Mouse (Mus musculus) CD4-positive, CD25-positive, alpha-beta regulatory T cell (primary cell): ENCODE data around the gene Cyb561d2. TPM values are rescaled to one million over a fixed set of nuclear protein-coding genes. Genes with fewer than 3 reads are reported as not detected.

Source experiments
- polyA plus RNA-seq: library from polyadenylated mRNA; unstranded; fragments of 100-300 nt; shearing (Covaris generic); gene quantifications from one replicate; pipeline ENCODE4 v1.2.1, GENCODE M21; 2017

Cyb561d2 gene
- polyA plus RNA-seq: 63.1 TPM

GRCm38 (mm10) chr9:107541474-107542351 lies at the start of gene Cyb561d2, which contains the start of gene Nprl2:
Gene Cyb561d2 (minus strand): TSS chr9:107542193.
Gene Nprl2 (plus strand): TSS chr9:107542226.

DNA sequence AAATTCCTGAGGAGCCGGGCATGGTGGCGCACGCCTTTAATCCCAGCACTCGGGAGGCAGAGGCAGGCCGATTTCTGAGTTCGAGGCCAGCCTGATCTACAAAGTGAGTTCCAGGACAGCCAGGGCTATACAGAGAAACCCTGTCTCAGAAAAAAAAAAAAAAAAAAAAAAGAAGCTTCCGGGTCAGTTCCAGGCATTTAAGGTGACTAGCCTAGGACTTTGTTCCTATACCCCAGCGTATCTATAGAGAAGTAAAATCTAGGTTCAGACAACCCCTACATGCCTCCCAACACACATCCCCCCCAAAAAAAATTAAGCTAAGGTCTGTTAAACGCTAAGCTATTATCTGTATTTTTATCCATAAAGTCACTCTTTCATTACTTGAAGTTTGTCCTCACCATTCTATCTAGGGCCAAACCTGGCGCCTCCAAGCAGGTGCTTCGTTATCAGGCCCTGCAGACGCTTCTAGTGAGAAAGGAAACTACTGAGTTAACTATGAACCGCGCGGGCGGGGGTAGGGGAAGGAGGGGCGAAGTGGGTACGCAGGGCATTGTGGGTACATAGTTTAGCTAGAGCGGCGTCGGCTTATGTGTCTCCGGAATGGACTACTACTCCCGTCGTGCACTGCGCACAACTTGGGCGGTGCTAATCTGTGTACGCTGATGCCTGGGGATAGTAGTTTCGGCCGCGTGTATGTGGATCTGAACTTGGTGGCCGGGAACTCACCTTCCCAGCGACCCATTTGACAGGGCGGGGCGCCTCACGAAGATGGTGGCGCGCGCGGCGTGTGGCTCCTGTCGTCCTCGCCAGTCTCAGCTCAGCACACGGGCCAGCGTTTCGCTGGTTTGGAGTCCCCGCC lies 45.2 kb upstream of the Cyb561d2 start, which contains the start of gene Ifrd2:
Gene Ifrd2 (plus strand): TSS at position 669 of the 859 bp plus-strand sequence.

DNA sequence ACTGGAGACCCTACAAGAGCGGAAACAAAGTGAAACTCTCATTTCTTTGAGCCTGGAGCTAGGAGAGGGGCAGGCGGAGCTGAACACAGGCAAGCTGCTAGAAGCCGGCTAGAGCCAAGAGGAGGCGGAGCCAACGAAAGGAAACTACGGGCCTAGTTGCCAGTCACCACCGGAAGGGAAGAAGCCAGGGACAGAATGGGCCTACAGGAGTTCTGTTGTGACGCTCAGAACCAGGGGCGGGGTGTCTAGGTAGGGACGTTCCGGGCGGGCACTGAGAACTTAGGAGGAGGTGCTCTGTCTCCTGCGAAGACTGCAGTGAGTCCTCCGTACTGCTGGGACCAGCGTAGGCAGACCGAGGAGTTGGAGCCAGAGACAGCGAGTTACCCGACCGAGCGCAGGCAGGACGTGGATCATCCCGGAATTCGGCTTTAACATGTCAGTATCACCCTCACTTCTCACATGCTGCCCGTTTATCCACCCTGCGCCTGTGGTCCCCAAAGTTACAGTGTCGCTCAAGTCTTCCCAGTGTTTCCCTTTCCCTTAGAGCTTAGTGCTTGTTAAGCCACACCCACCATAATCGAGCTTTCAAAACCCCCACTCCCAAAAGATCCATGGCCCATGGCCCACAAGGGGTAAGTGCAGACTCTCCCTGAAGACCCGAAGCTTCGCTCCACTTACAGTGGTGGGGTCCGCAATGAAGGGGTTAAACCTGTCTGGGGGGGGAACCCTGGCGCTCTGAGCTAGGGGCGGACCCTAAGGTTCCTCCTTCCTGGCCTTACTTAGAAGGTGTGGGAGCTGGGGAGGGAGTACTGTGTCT lies 38.7 kb upstream of the Cyb561d2 start, which contains the start of gene Hyal3:
Gene Hyal3 (plus strand): TSS at position 318 of the 817 bp plus-strand sequence.

GRCm38 (mm10) chr9:107578587-107578986 lies 36.6 kb upstream of the Cyb561d2 start, which contains the start of gene Naa80:
Gene Naa80 (plus strand): TSS chr9:107578887.

DNA sequence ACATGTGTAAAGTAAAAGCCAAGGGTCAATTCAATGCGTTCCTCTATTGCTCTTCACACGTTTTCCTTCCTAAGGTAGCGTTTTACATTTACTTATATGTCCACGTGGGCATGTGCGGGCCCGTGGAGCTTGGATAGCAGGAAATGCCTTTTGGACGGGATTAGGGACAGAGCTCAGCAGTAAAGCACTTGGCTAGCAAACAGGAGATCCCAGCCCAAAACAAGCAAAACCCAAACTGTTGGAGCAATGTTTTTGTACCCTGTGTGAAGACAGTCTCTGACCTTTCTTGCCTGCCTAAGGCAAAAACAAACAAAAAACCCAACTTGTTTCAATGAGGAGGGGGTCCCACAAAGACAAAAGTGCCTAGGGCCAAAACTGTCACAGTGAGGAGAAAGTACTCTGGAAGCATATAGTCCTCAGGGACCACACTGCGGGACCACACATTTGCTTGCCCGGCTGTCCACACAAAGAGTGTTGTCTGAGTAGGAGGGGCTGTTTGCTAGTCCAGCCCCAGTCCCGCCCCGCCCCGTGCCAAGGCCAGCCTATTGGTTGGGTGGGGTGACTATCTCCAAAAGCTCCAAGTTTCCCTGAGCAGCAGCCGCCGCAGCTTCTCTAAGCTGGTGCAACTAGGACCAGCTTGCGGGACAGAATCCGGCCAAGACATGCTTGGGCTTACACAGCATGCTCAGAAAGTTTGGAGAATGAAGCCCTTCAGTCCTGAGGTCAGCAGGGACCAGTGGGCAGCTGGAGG lies 34.5 kb upstream of the Cyb561d2 start, which contains the start of gene Hyal1:
Gene Hyal1 (plus strand): TSS at position 571 of the 751 bp plus-strand sequence.

DNA sequence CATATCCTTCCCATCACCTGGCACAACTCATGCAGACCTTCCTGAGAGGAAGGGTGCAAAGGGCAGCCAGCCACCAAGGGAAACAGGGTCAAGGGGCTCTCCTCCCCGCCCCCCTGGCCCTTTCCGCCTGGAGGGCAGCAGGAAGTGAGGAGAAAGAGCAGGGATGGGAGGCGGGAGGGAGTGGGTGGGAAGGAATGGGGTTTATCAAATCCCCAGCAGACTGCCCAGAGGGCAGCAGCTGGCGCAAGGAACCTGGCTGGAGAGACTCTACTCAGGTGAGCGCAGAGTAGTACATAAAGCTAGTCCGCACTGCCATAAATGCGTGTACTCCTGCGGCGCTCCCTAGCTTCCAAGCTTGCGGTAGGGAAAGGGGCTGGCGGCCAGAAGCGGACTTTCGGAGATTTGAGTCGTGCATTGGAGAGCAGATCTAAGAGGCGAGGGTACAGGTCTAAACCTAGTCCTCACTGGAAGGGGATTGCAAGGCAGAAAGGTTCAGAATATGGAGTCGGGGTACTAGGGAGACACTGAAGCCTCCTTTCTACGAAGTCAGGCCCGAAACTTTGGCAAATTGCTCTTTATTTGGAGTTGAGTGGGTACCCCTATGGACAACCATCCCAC lies 25.8 kb upstream of the Cyb561d2 start, which contains the start of gene Hyal2:
Gene Hyal2 (plus strand): TSS at position 244 of the 618 bp plus-strand sequence.

GRCm38 (mm10) chr9:107563029-107563581 lies 21.1 kb upstream of the Cyb561d2 start, which contains the start of gene Tusc2:
Gene Tusc2 (plus strand): TSS chr9:107563255.

DNA sequence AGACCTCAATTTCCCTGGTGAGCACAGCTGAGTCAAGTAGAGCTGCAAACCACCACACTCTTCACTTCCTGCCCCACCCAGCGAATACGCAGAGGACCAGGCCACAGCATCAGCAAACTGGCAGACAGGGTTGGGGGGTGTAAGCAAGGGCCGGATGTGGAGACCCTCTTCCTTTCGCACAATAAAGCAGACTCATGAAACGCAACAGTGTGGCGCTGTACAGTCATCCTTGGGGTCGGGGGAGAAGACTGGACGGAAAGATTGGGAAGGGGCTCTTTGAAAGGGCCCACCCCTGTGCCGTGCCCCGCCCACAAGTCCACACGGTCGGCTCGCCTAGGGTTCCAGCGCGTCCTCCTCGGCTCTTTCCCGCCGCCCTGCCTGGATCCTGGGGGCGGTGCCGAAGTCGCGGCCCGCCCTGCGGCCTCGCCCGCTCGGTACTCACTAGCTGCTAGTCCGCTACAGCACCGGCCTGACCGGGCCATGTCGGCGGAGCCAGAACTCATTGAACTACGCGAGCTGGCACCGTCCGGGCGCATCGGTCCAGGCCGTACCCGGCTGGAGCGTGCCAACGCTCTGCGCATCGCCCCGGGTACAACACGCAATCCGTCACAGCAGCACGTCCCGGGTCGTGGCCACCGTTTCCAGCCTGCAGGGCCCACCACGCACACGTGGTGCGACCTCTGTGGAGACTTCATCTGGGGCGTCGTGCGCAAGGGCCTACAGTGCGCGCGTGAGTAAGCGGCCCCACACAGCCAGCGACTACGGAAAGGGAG lies 9.3 kb upstream of the Cyb561d2 start, which contains the start of gene Rassf1:
Gene Rassf1 (plus strand): TSS at position 439 of the 773 bp plus-strand sequence.

GRCm38 (mm10) chr9:107547026-107547425 lies 5.0 kb upstream of the Cyb561d2 start, which contains the start of gene Zmynd10:
Gene Zmynd10 (plus strand): TSS chr9:107547298.

GRCm38 (mm10) chr9:107533791-107534407 lies 8.1 kb downstream of the Cyb561d2 start, which contains the start of gene Tmem115:
Gene Tmem115 (plus strand): TSS chr9:107533945.

Other genes with a start within 250 kb of the Cyb561d2 start
- gene Cish, start 246.2 kb downstream of the Cyb561d2 start, polyA plus RNA-seq: 262 TPM
- 29.1 TPM for gene Hemk1, start 203.8 kb downstream of the Cyb561d2 start, polyA plus RNA-seq
- 2.8 TPM for gene 6430571L13Rik, start 201.6 kb downstream of the Cyb561d2 start, polyA plus RNA-seq
- 0.56 TPM for gene Cacna2d2, start 142.6 kb downstream of the Cyb561d2 start, polyA plus RNA-seq
- gene Tmem115, start 8.2 kb downstream of the Cyb561d2 start, polyA plus RNA-seq: 45.2 TPM
- gene Nprl2, start within 50 bp of the Cyb561d2 start, polyA plus RNA-seq: 57.9 TPM
- 5.0 TPM for gene Zmynd10, start 5.1 kb upstream of the Cyb561d2 start, polyA plus RNA-seq
- gene Rassf1, start 9.4 kb upstream of the Cyb561d2 start, polyA plus RNA-seq: 86.1 TPM
- gene Tusc2, start 21.1 kb upstream of the Cyb561d2 start, polyA plus RNA-seq: 56.9 TPM
- 12.2 TPM for gene Hyal2, start 25.8 kb upstream of the Cyb561d2 start, polyA plus RNA-seq
- 5.1 TPM for gene Hyal1, start 34.7 kb upstream of the Cyb561d2 start, polyA plus RNA-seq
- gene Naa80, start 36.7 kb upstream of the Cyb561d2 start, polyA plus RNA-seq: 19.3 TPM
- gene Hyal3, start 38.6 kb upstream of the Cyb561d2 start, polyA plus RNA-seq: 0.67 TPM
- 25.6 TPM for gene Ifrd2, start 45.4 kb upstream of the Cyb561d2 start, polyA plus RNA-seq
- not detected for gene Sema3b, start 67.0 kb upstream of the Cyb561d2 start, polyA plus RNA-seq
- 844 TPM for gene Gnai2, start 93.2 kb upstream of the Cyb561d2 start, polyA plus RNA-seq
- gene Slc38a3, start 127.3 kb upstream of the Cyb561d2 start, polyA plus RNA-seq: not detected
- 0.67 TPM for gene Gnat1, start 137.5 kb upstream of the Cyb561d2 start, polyA plus RNA-seq
- gene Sema3f, start 168.3 kb upstream of the Cyb561d2 start, polyA plus RNA-seq: not detected
- gene Rbm5, start 228.8 kb upstream of the Cyb561d2 start, polyA plus RNA-seq: 311 TPM